Mouse (Mus musculus) forebrain, postnatal 0 days (tissue): ENCODE measurements around the gene Lat2. TPM values are rescaled to one million over a fixed set of nuclear protein-coding genes. Genes with fewer than 3 reads are reported as not detected.

Experiments
- ATAC-seq: fragments of 200-750 bp; cut with Nextera tagmentation; 2 replicates; pipeline ENCODE4 v1.8.0; 2017; ENCODE audit warnings: mild to moderate bottlenecking, moderate library complexity
- DNase-seq: peaks from one replicate; pipeline ENCODE4 v3.0.0-alpha.2; 2015
- H3K27ac ChIP-seq: fragments of 300-500 bp; sonication (generic); 2 replicates; pipeline ENCODE4 v1.5.1; 2014; ENCODE audit warnings: low read depth, mild to moderate bottlenecking, antibody characterized with exemption, low read length, moderate library complexity, mixed read lengths
- H3K27me3 ChIP-seq: fragments of 300-500 bp; sonication (generic); 2 replicates; pipeline ENCODE4 v1.6.1; 2014; ENCODE audit warnings: mild to moderate bottlenecking, low read length, mixed read lengths; ENCODE audit not compliant: insufficient read depth
- H3K36me3 ChIP-seq: fragments of 300-500 bp; sonication (generic); 2 replicates; pipeline ENCODE4 v1.6.1; 2014; ENCODE audit warnings: mild to moderate bottlenecking, moderate library complexity; ENCODE audit not compliant: insufficient read depth
- H3K4me1 ChIP-seq: fragments of 300-500 bp; sonication (generic); 2 replicates; pipeline ENCODE4 v1.6.1; 2014; ENCODE audit warnings: antibody characterized with exemption; ENCODE audit not compliant: insufficient read depth
- H3K4me2 ChIP-seq: fragments of 300-500 bp; sonication (generic); 2 replicates; pipeline ENCODE4 v1.6.1; 2014; ENCODE audit warnings: low read depth, mild to moderate bottlenecking, moderate library complexity
- H3K4me3 ChIP-seq: fragments of 300-500 bp; sonication (generic); 2 replicates; pipeline ENCODE4 v1.5.1; 2014; ENCODE audit warnings: low read depth, low read length, mixed read lengths
- H3K9ac ChIP-seq: fragments of 300-500 bp; sonication (generic); 2 replicates; pipeline ENCODE4 v1.6.1; 2014; ENCODE audit warnings: mild to moderate bottlenecking
- H3K9me3 ChIP-seq: fragments of 300-500 bp; sonication (generic); 2 replicates; pipeline ENCODE4 v1.6.1; 2016; ENCODE audit warnings: low read length
- CTCF ChIP-seq: sonication (generic); IDR thresholded peaks from 2 replicates; pipeline ENCODE4 v1.5.1; 2016; ENCODE audit warnings: antibody characterized with exemption, control low read depth, low read depth
- WGBS: fragments of 180-500 bp; shearing (Covaris S2); extraction: QIAGEN DNeasy Blood & Tissue Kit; methylation state at CpG from one replicate; pipeline ENCODE4 v1.1.7; 2014; 5-methylcytosine and 5-hydroxymethylcytosine counted together
- polyA plus RNA-seq: library from polyadenylated mRNA; unstranded; fragments of >200 nt; fragmentation: Nextera tagmentation; extraction: Ambion mirVana; gene quantifications from 2 replicates; pipeline ENCODE4 v1.2.1, GENCODE M21; 2015
- total RNA-seq: library from RNA; depleted of rRNA; stranded (reverse); fragments of >200 nt; gene quantifications from 2 replicates; pipeline ENCODE4 v1.2.3, GENCODE M21; 2014

The Lat2 gene
- total and polyA plus RNA-seq, 2 experiments from 2014 or later: 1.8 to 2.5 TPM

- WGBS: 96% methylated on average over 5 of the region's 5 CpGs
- no peaks in the 10 kb centered on the region for H3K36me3 ChIP-seq
- peaks cover 8% of the 10 kb centered on the region; the same call in 1 of the 2 replicates for H3K4me1 ChIP-seq
- H3K27ac ChIP-seq: no peak overlapping the region
- ATAC-seq (no peak), DNase-seq (no peak)
- H3K9ac ChIP-seq: no peak overlapping the region
- H3K27me3 ChIP-seq: no peaks in the 10 kb centered on the region
- no peak overlapping the region for H3K4me3 ChIP-seq
- no peak for TF ChIP-seq CTCF
- no peaks in the 10 kb centered on the region for H3K9me3 ChIP-seq
- H3K4me2 ChIP-seq: no peak overlapping the region
Observed at GRCm38 (mm10) chr5:134575833-134576232, 39.0 kb downstream of the Lat2 start.

- H3K27me3 ChIP-seq: no peaks in the 10 kb centered on the region
- no peaks in the 10 kb centered on the region for H3K9me3 ChIP-seq
- TF ChIP-seq CTCF: no peak
- ATAC-seq (no peak), DNase-seq (no peak)
- 40% methylated on average over 10 of the region's 10 CpGs for WGBS
- peaks cover 8% of the 10 kb centered on the region; the same call in 1 of the 2 replicates for H3K4me1 ChIP-seq
- H3K9ac ChIP-seq: no peak overlapping the region
- peak overlapping the region; percentile 84 for H3K4me2 ChIP-seq
- H3K36me3 ChIP-seq: no peaks in the 10 kb centered on the region
- H3K4me3 ChIP-seq: peak overlapping the region; percentile 52; the same call in 1 of the 2 replicates
- H3K27ac ChIP-seq: peak overlapping the region; percentile 57; the same call in 1 of the 2 replicates
Observed at GRCm38 (mm10) chr5:134572508-134573214, 42.2 kb downstream of the Lat2 start.

- peak; percentile 80 for DNase-seq
- Histone ChIP-seq H3K4me3 (peak overlapping the region; percentile 52), H3K4me1 (peaks cover 8% of the 10 kb centered on the region; the same call in 1 of the 2 replicates), H3K27ac (peak overlapping the region; percentile 57; the same call in 1 of the 2 replicates), H3K9me3 (no peaks in the 10 kb centered on the region), H3K36me3 (no peaks in the 10 kb centered on the region), H3K27me3 (no peaks in the 10 kb centered on the region), H3K9ac (peak overlapping the region; percentile 58), H3K4me2 (peak overlapping the region; percentile 84)
- TF ChIP-seq CTCF: no peak
- 3% methylated on average over 23 of the region's 23 CpGs for WGBS
- peak; percentile 88 for ATAC-seq
Observed at GRCm38 (mm10) chr5:134571730-134572507, 42.9 kb downstream of the Lat2 start.

- no peak for DNase-seq
- no peak for ATAC-seq
- no peak for TF ChIP-seq CTCF
- 57% methylated on average over 8 of the region's 8 CpGs for WGBS
- H3K4me2 ChIP-seq: no peak overlapping the region
- no peaks in the 10 kb centered on the region for H3K9me3 ChIP-seq
- H3K4me1 ChIP-seq: peaks cover 8% of the 10 kb centered on the region; the same call in 1 of the 2 replicates
- no peaks in the 10 kb centered on the region for H3K27me3 ChIP-seq
- H3K27ac ChIP-seq: no peak overlapping the region
- H3K4me3 ChIP-seq: no peak overlapping the region
- no peaks in the 10 kb centered on the region for H3K36me3 ChIP-seq
- H3K9ac ChIP-seq: no peak overlapping the region
Observed at GRCm38 (mm10) chr5:134568964-134569491, 45.8 kb downstream of the Lat2 start.

- TF ChIP-seq CTCF: no peak
- DNase-seq: no peak
- 73% methylated on average over 3 of the region's 3 CpGs for WGBS
- Histone ChIP-seq H3K4me2 (no peak overlapping the region), H3K36me3 (no peaks in the 10 kb centered on the region), H3K9me3 (no peaks in the 10 kb centered on the region), H3K4me1 (peaks cover 8% of the 10 kb centered on the region; the same call in 1 of the 2 replicates), H3K4me3 (no peak overlapping the region), H3K27me3 (no peaks in the 10 kb centered on the region), H3K9ac (no peak overlapping the region), H3K27ac (no peak overlapping the region)
- ATAC-seq: no peak
Observed at GRCm38 (mm10) chr5:134568030-134568429, 46.8 kb downstream of the Lat2 start.

- TF ChIP-seq CTCF: no peak
- ATAC-seq (no peak), DNase-seq (no peak)
- WGBS: 92% methylated on average over 4 of the region's 4 CpGs
- H3K4me1 ChIP-seq: peaks cover 6% of the 10 kb centered on the region; the same call in 1 of the 2 replicates
- H3K4me3 ChIP-seq: no peak overlapping the region
- no peak overlapping the region for H3K27ac ChIP-seq
- H3K9ac ChIP-seq: no peak overlapping the region
- H3K27me3 ChIP-seq: no peaks in the 10 kb centered on the region
- no peaks in the 10 kb centered on the region for H3K36me3 ChIP-seq
- H3K9me3 ChIP-seq: no peaks in the 10 kb centered on the region
- no peak overlapping the region for H3K4me2 ChIP-seq
Observed at GRCm38 (mm10) chr5:134567445-134567844, 47.4 kb downstream of the Lat2 start.
